Mouse (Mus musculus): ENCODE data around the gene B4gat1. TPM values are rescaled to one million over a fixed set of nuclear protein-coding genes. Genes with fewer than 3 reads are reported as not detected.

Gene B4gat1
- total RNA-seq, 1 experiment = 14.1 TPM

DNA sequence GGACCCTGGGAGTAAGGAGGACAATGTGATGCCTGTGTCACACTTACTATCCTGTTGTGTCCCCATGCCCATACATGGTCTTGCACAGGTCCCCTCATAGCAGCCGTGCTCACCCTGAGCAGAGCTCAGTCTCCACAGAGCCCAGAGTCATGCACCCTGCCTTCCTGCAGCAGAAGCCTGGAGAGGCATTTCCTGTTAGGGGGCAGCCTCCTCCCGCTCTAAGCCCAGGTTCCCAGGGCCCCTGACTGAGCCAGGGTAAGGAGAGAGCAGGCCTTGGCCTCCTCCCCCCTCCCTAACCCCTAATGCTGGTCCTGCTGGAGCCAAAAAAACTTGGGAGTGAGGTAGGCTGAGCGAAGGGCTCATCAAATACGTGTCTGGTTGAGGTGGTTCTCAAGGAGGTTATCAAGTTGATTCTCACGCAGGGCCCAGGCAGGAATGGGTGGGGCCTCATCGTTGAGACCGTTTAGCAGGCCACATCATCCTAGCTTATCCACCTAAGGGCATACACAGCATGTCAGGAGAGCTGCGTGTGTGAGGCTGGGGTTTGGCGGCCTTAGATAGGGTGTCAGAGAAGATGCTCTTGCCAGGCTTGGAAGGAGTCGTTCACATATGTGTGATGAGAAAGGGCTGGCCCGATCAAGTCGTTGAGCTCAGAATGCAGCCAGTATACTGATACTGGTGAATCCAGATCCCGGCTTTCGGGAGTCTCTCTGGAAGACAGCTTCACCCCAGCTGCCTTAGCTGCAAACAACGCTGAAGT, 28.6 kb downstream of the B4gat1 start:
- no peak for TF ChIP-seq HCFC1 (IDR thresholded peaks at IDR 0.05; ENCODE audit: borderline replicate concordance, insufficient read depth, low read length)
- no peak for TF ChIP-seq ZNF384 (IDR thresholded peaks at IDR 0.05; ENCODE audit: low read depth, low read length)
- H3K4me3 ChIP-seq (ENCODE audit: insufficient read depth in 1 of 2, low read depth in 1 of 2, low read length in 2 of 2, poor library complexity in 1 of 2, severe bottlenecking in 1 of 2) = peak overlapping the region in 1 of 2 experiments; percentile 18; a peak in 2 of 4 replicates
- H3K4me1 ChIP-seq (ENCODE audit: control insufficient read depth in 2 of 2, insufficient read depth in 2 of 2, low read length in 2 of 2, poor library complexity in 1 of 2) = peaks cover 0 to 27% of the 10 kb centered on the region in 2 experiments; a peak in 2 of 4 replicates
- H3K36me3 ChIP-seq (ENCODE audit: control insufficient read depth, insufficient read depth, low read length, poor library complexity, severe bottlenecking) = no peaks in the 10 kb centered on the region
- no peak overlapping the region for H3K27ac ChIP-seq (ENCODE audit: insufficient read depth, low read depth, low read length, poor library complexity, severe bottlenecking)
- no peaks in the 10 kb centered on the region for H3K9me3 ChIP-seq (ENCODE audit: control insufficient read depth, insufficient read depth, low read depth, low read length)
- no peak overlapping the region for H3K9ac ChIP-seq (ENCODE audit: insufficient read depth, low read depth, low read length, poor library complexity, severe bottlenecking)
- DNase-seq (ENCODE audit: low read depth, low spot score) = no peak
- in situ Hi-C loops (cut with MboI; ENCODE audit: low sequenced_read_pairs in 2 of 2, unreplicated experiment in 2 of 2) = no loop called here

DNA sequence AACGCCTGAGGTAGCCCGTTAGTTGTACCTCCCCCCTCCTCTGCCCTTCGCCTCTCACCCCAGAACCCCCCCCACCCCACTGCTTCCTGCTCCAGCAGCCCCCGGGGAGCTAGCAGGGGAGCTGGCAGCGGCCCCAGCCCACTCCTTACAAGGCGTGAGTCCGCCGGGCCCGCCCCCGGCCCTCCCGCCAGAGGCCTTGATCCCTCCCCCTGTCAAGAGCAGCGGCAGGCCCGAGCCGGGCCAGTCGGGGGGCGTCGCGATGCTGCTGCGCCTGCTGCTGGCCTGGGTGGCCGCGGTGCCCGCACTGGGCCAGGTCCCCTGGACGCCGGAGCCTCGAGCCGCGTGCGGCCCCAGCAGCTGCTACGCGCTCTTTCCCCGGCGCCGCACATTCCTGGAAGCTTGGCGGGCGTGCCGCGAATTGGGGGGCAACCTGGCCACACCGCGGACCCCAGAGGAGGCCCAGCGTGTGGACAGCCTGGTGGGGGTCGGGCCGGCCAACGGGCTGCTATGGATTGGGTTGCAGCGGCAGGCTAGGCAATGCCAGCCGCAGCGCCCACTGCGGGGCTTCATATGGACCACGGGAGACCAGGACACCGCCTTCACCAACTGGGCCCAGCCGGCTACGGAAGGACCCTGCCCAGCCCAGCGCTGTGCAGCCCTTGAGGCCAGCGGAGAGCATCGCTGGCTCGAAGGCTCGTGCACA, 29.4 kb downstream of the B4gat1 start, which contains the start of gene Cd248:
Cd248 (plus strand) TSS at position 212 of the 703 bp plus-strand sequence.
- in situ Hi-C loops (cut with MboI; ENCODE audit: low sequenced_read_pairs in 2 of 2, unreplicated experiment in 2 of 2) = no loop called here
- H3K4me1 ChIP-seq (ENCODE audit: control insufficient read depth in 2 of 2, insufficient read depth in 2 of 2, low read length in 2 of 2, poor library complexity in 1 of 2) = peaks cover 4 to 25% of the 10 kb centered on the region in 2 experiments; a peak in 3 of 4 replicates
- TF ChIP-seq CHD2 (IDR thresholded peaks at IDR 0.05; ENCODE audit: low read depth, low read length) (no peak), HCFC1 (IDR thresholded peaks at IDR 0.05; ENCODE audit: borderline replicate concordance, insufficient read depth, low read length) (no peak), MAFK (IDR thresholded peaks at IDR 0.05; ENCODE audit: insufficient read depth, low read depth, low read length) (no peak), ZC3H11A (IDR thresholded peaks at IDR 0.05; ENCODE audit: borderline replicate concordance, low read depth, low read length) (no peak), ZNF384 (IDR thresholded peaks at IDR 0.05; ENCODE audit: low read depth, low read length) (no peak)
- no peaks in the 10 kb centered on the region for H3K36me3 ChIP-seq (ENCODE audit: control insufficient read depth, insufficient read depth, low read length, poor library complexity, severe bottlenecking)
- no peaks in the 10 kb centered on the region for H3K9me3 ChIP-seq (ENCODE audit: control insufficient read depth, insufficient read depth, low read depth, low read length)
- no peak within 1 kb of the TSS for H3K27ac ChIP-seq (ENCODE audit: insufficient read depth, low read depth, low read length, poor library complexity, severe bottlenecking)
- peak within 1 kb of the TSS; percentile 60 to 61 for H3K4me3 ChIP-seq (ENCODE audit: insufficient read depth in 1 of 2, low read depth in 1 of 2, low read length in 2 of 2, poor library complexity in 1 of 2, severe bottlenecking in 1 of 2)
- no peak for DNase-seq (ENCODE audit: low read depth, low spot score)
- H3K9ac ChIP-seq (ENCODE audit: insufficient read depth, low read depth, low read length, poor library complexity, severe bottlenecking) = peak within 1 kb of the TSS; percentile 38

- Histone ChIP-seq H3K4me1 (ENCODE audit: control insufficient read depth in 2 of 2, insufficient read depth in 2 of 2, low read length in 2 of 2, poor library complexity in 1 of 2) (peaks cover 7 to 25% of the 10 kb centered on the region in 2 experiments; a peak in 3 of 4 replicates), H3K27ac (ENCODE audit: insufficient read depth, low read depth, low read length, poor library complexity, severe bottlenecking) (no peak overlapping the region), H3K9ac (ENCODE audit: insufficient read depth, low read depth, low read length, poor library complexity, severe bottlenecking) (peak overlapping the region; percentile 38; the same call in 1 of the 2 replicates), H3K36me3 (ENCODE audit: control insufficient read depth, insufficient read depth, low read length, poor library complexity, severe bottlenecking) (no peaks in the 10 kb centered on the region), H3K9me3 (ENCODE audit: control insufficient read depth, insufficient read depth, low read depth, low read length) (no peaks in the 10 kb centered on the region), H3K4me3 (ENCODE audit: insufficient read depth in 1 of 2, low read depth in 1 of 2, low read length in 2 of 2, poor library complexity in 1 of 2, severe bottlenecking in 1 of 2) (peak overlapping the region; percentile 60 to 61; a peak in 3 of 4 replicates)
- in situ Hi-C loops (cut with MboI; ENCODE audit: low sequenced_read_pairs in 2 of 2, unreplicated experiment in 2 of 2) = no loop called here
- no peak for TF ChIP-seq CHD2 (IDR thresholded peaks at IDR 0.05; ENCODE audit: low read depth, low read length)
- no peak for TF ChIP-seq HCFC1 (IDR thresholded peaks at IDR 0.05; ENCODE audit: borderline replicate concordance, insufficient read depth, low read length)
- no peak for TF ChIP-seq MAFK (IDR thresholded peaks at IDR 0.05; ENCODE audit: insufficient read depth, low read depth, low read length)
- no peak for TF ChIP-seq ZC3H11A (IDR thresholded peaks at IDR 0.05; ENCODE audit: borderline replicate concordance, low read depth, low read length)
- no peak for TF ChIP-seq ZNF384 (IDR thresholded peaks at IDR 0.05; ENCODE audit: low read depth, low read length)
- DNase-seq (ENCODE audit: low read depth, low spot score) = no peak
Measured at GRCm38 (mm10) chr19:5068570-5069234, 30.1 kb downstream of the B4gat1 start.

GRCm38 (mm10) chr19:5069486-5069885, 30.9 kb downstream of the B4gat1 start:
- Histone ChIP-seq H3K9me3 (ENCODE audit: control insufficient read depth, insufficient read depth, low read depth, low read length) (no peaks in the 10 kb centered on the region), H3K36me3 (ENCODE audit: control insufficient read depth, insufficient read depth, low read length, poor library complexity, severe bottlenecking) (no peaks in the 10 kb centered on the region), H3K4me3 (ENCODE audit: insufficient read depth in 1 of 2, low read depth in 1 of 2, low read length in 2 of 2, poor library complexity in 1 of 2, severe bottlenecking in 1 of 2) (no peak overlapping the region), H3K4me1 (ENCODE audit: control insufficient read depth in 2 of 2, insufficient read depth in 2 of 2, low read length in 2 of 2, poor library complexity in 1 of 2) (peaks cover 7 to 25% of the 10 kb centered on the region in 2 experiments; a peak in 3 of 4 replicates), H3K27ac (ENCODE audit: insufficient read depth, low read depth, low read length, poor library complexity, severe bottlenecking) (no peak overlapping the region), H3K9ac (ENCODE audit: insufficient read depth, low read depth, low read length, poor library complexity, severe bottlenecking) (no peak overlapping the region)
- in situ Hi-C loops (cut with MboI; ENCODE audit: low sequenced_read_pairs in 2 of 2, unreplicated experiment in 2 of 2) = no loop called here
- no peak for DNase-seq (ENCODE audit: low read depth, low spot score)
- TF ChIP-seq ZC3H11A (IDR thresholded peaks at IDR 0.05; ENCODE audit: borderline replicate concordance, low read depth, low read length) = no peak
- TF ChIP-seq ZNF384 (IDR thresholded peaks at IDR 0.05; ENCODE audit: low read depth, low read length) = no peak
- TF ChIP-seq MAFK (IDR thresholded peaks at IDR 0.05; ENCODE audit: insufficient read depth, low read depth, low read length) = no peak
- TF ChIP-seq HCFC1 (IDR thresholded peaks at IDR 0.05; ENCODE audit: borderline replicate concordance, insufficient read depth, low read length) = no peak
- no peak for TF ChIP-seq CHD2 (IDR thresholded peaks at IDR 0.05; ENCODE audit: low read depth, low read length)

All from ES-E14 (cell line).